Mouse (Mus musculus) lung, embryonic 16.5 days (tissue): ENCODE data around the gene Gtpbp1. TPM values are rescaled to one million over a fixed set of nuclear protein-coding genes. Genes with fewer than 3 reads are reported as not detected.

Experiments used
- ATAC-seq: fragments of 200-750 bp; cut with Nextera tagmentation; 2 replicates; pipeline ENCODE4 v1.8.0; 2017; ENCODE audit warnings: low read depth, mild to moderate bottlenecking, moderate library complexity
- H3K27ac ChIP-seq: fragments of 300-500 bp; sonication (generic); 2 replicates; pipeline ENCODE4 v1.5.1; 2014; ENCODE audit warnings: mild to moderate bottlenecking, control low read depth, low read length
- H3K27me3 ChIP-seq: fragments of 300-500 bp; sonication (generic); 2 replicates; pipeline ENCODE4 v1.6.1; 2014; ENCODE audit warnings: low read depth, low read length, mixed read lengths; ENCODE audit not compliant: control insufficient read depth, insufficient read depth
- H3K36me3 ChIP-seq: fragments of 300-500 bp; sonication (generic); 2 replicates; pipeline ENCODE4 v1.6.1; 2014; ENCODE audit warnings: low read length; ENCODE audit not compliant: control insufficient read depth, insufficient read depth
- H3K4me1 ChIP-seq: fragments of 300-500 bp; sonication (generic); replicated peaks from 2 replicates; pipeline ENCODE4 v1.6.1; 2014; ENCODE audit warnings: low read length, mixed read lengths; ENCODE audit not compliant: control insufficient read depth, insufficient read depth
- H3K4me2 ChIP-seq: fragments of 300-500 bp; sonication (generic); 2 replicates; pipeline ENCODE4 v1.6.1; 2014; ENCODE audit warnings: low read depth, low read length, control low read depth
- H3K4me3 ChIP-seq: fragments of 300-500 bp; sonication (generic); 2 replicates; pipeline ENCODE4 v1.5.1; 2014; ENCODE audit warnings: mild to moderate bottlenecking, low read length, control low read depth
- H3K9ac ChIP-seq: fragments of 300-500 bp; sonication (generic); 2 replicates; pipeline ENCODE4 v1.6.1; 2014; ENCODE audit warnings: low read length, control low read depth
- H3K9me3 ChIP-seq: fragments of 300-500 bp; sonication (generic); 2 replicates; pipeline ENCODE4 v1.6.1; 2016; ENCODE audit warnings: low read length; ENCODE audit not compliant: control insufficient read depth
- whole genome bisulfite sequencing: fragments of 180-500 bp; shearing (Covaris S2); extraction: QIAGEN DNeasy Blood & Tissue Kit; methylation state at CpG from one replicate; pipeline ENCODE4 v1.1.7; 2014; 5-methylcytosine and 5-hydroxymethylcytosine counted together
- polyA plus RNA-seq: library from polyadenylated mRNA; unstranded; fragments of >200 nt; fragmentation: Nextera tagmentation; extraction: Ambion mirVana; gene quantifications from 2 replicates; pipeline ENCODE4 v1.2.1, GENCODE M21; 2015

Gene Gtpbp1
- polyA plus RNA-seq, 1 experiment from 2014 or later = 30.1 TPM

GRCm38 (mm10) chr15:79765361-79765760 is 74.7 kb downstream of the Gtpbp1 start:
- Histone ChIP-seq H3K4me1 (peaks cover 13% of the 10 kb centered on the region), H3K9me3 (no peaks in the 10 kb centered on the region), H3K4me3 (no peak overlapping the region), H3K4me2 (no peak overlapping the region), H3K27me3 (no peaks in the 10 kb centered on the region), H3K9ac (no peak overlapping the region), H3K27ac (no peak overlapping the region), H3K36me3 (peaks cover 8% of the 10 kb centered on the region; the same call in 1 of the 2 replicates)
- ATAC-seq = no peak
- 65% methylated on average over 2 of the region's 2 CpGs for WGBS

DNA sequence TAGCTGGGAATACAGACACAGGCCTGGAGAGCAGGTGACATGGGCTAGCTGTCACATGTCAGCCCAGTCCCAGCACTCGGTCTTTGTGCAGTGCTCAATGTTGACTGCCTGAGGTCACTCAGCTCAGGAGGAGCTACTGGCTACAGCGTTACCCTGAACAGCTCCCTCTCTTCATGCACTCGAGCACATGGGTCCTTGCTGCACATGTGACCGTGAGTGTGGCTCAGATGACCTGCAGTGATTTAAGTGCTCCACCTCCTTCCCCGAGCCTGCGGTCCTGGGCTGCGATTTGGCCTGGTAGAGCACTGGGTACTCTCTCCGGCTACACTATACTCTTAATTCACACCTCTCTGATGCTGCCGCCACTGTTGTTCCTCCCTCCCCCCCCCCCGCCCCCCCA is 75.5 kb downstream of the Gtpbp1 start:
- H3K36me3 ChIP-seq = peaks cover 8% of the 10 kb centered on the region; the same call in 1 of the 2 replicates
- no peak overlapping the region for H3K4me3 ChIP-seq
- H3K27ac ChIP-seq = no peak overlapping the region
- H3K9me3 ChIP-seq = no peaks in the 10 kb centered on the region
- no peaks in the 10 kb centered on the region for H3K27me3 ChIP-seq
- ATAC-seq = no peak
- peaks cover 13% of the 10 kb centered on the region for H3K4me1 ChIP-seq
- no peak overlapping the region for H3K4me2 ChIP-seq
- H3K9ac ChIP-seq = no peak overlapping the region
- WGBS = 37% methylated on average over 10 of the region's 10 CpGs

GRCm38 (mm10) chr15:79766586-79767071 is 76.0 kb downstream of the Gtpbp1 start:
- Histone ChIP-seq H3K27ac (no peak overlapping the region), H3K4me2 (no peak overlapping the region), H3K27me3 (no peaks in the 10 kb centered on the region), H3K36me3 (peaks cover 8% of the 10 kb centered on the region; the same call in 1 of the 2 replicates), H3K9ac (no peak overlapping the region), H3K4me1 (peaks cover 13% of the 10 kb centered on the region), H3K4me3 (no peak overlapping the region), H3K9me3 (no peaks in the 10 kb centered on the region)
- ATAC-seq = no peak
- 60% methylated on average over 10 of the region's 10 CpGs for WGBS

DNA sequence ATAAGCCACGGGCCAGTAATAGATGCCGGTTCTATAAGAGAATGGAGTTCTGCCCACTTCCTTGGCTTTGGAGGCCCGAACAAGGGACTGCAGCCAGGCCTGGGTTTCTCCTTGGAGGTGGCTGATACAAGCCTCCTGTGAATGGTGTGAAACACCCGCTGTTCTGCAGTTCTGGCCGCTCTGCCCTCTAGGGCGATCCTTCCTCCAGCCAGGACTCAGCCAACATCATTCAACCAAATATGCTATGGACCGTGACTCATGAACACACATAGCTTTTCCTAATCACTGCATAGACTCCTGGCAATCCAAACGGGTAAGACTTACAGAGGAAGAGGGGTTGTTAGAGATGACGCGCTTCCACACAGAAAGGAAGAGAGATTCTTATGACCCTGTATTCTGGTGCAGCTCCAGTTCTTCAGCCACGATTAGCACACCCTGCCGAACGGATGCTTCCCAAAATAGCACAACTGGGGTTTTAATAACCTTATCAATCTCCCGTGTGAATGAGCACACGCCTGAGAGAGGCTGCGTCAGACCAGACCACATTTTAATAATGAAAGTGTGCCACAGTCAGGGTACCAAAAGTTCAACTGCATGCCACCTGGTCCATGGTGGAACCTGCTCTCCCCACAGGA is 76.8 kb downstream of the Gtpbp1 start:
- Histone ChIP-seq H3K36me3 (peaks cover 4% of the 10 kb centered on the region; the same call in 1 of the 2 replicates), H3K4me1 (peaks cover 13% of the 10 kb centered on the region), H3K27me3 (no peaks in the 10 kb centered on the region), H3K9ac (no peak overlapping the region), H3K4me2 (no peak overlapping the region), H3K27ac (no peak overlapping the region), H3K9me3 (no peaks in the 10 kb centered on the region), H3K4me3 (no peak overlapping the region)
- ATAC-seq = no peak
- WGBS = 73% methylated on average over 16 of the region's 16 CpGs

GRCm38 (mm10) chr15:79768302-79768701 is 77.7 kb downstream of the Gtpbp1 start:
- ATAC-seq = no peak
- Histone ChIP-seq H3K4me2 (no peak overlapping the region), H3K27me3 (no peaks in the 10 kb centered on the region), H3K9me3 (no peaks in the 10 kb centered on the region), H3K27ac (no peak overlapping the region), H3K36me3 (peaks cover under 1% of the 10 kb centered on the region; the same call in 1 of the 2 replicates), H3K4me3 (no peak overlapping the region), H3K9ac (no peak overlapping the region; the same call in 1 of the 2 replicates), H3K4me1 (peaks cover 16% of the 10 kb centered on the region)
- 55% methylated on average over 6 of the region's 6 CpGs for WGBS

- H3K27ac ChIP-seq = no peak overlapping the region
- H3K9ac ChIP-seq = no peak overlapping the region
- peaks cover 24% of the 10 kb centered on the region for H3K4me1 ChIP-seq
- no peak overlapping the region for H3K4me2 ChIP-seq
- H3K36me3 ChIP-seq = no peaks in the 10 kb centered on the region
- H3K27me3 ChIP-seq = no peaks in the 10 kb centered on the region
- no peaks in the 10 kb centered on the region for H3K9me3 ChIP-seq
- 66% methylated on average over 21 of the region's 21 CpGs for WGBS
- ATAC-seq = no peak
- H3K4me3 ChIP-seq = no peak overlapping the region
Observed at GRCm38 (mm10) chr15:79770629-79771240, 80.1 kb downstream of the Gtpbp1 start.

Other genes starting within 250 kb of the Gtpbp1 start
- gene Csnk1e, start 235.3 kb upstream of the Gtpbp1 start, polyA plus RNA-seq = 54.7 and 58.0 TPM in 2 replicates
- gene Kcnj4, start 185.6 kb upstream of the Gtpbp1 start, polyA plus RNA-seq = not detected in 2 replicates
- 75.3 and 78.6 TPM in 2 replicates for gene Kdelr3, start 174.4 kb upstream of the Gtpbp1 start, polyA plus RNA-seq
- 45.0 and 45.3 TPM in 2 replicates for gene Ddx17, start 144.1 kb upstream of the Gtpbp1 start, polyA plus RNA-seq
- 3.2 and 3.3 TPM in 2 replicates for gene Dmc1, start 85.7 kb upstream of the Gtpbp1 start, polyA plus RNA-seq
- 1.4 and 1.8 TPM in 2 replicates for gene Fam227a, start 31.9 kb upstream of the Gtpbp1 start, polyA plus RNA-seq
- gene Cby1, start 31.6 kb upstream of the Gtpbp1 start, polyA plus RNA-seq = 72.4 and 73.0 TPM in 2 replicates
- 225 and 239 TPM in 2 replicates for gene Tomm22, start 20.0 kb upstream of the Gtpbp1 start, polyA plus RNA-seq
- 15.8 and 16.1 TPM in 2 replicates for gene Josd1, start 2.9 kb upstream of the Gtpbp1 start, polyA plus RNA-seq
- 7.8 and 8.0 TPM in 2 replicates for gene Sun2, start 51.7 kb downstream of the Gtpbp1 start, polyA plus RNA-seq
- 66.9 and 72.1 TPM in 2 replicates for gene Dnal4, start 87.0 kb downstream of the Gtpbp1 start, polyA plus RNA-seq
- gene Nptxr, start 113.9 kb downstream of the Gtpbp1 start, polyA plus RNA-seq = 2.2 and 2.4 TPM in 2 replicates
- gene Npcd, start 143.4 kb downstream of the Gtpbp1 start, polyA plus RNA-seq = 0.39 and 0.60 TPM in 2 replicates
- 73.5 and 80.7 TPM in 2 replicates for gene Cbx6, start 143.8 kb downstream of the Gtpbp1 start, polyA plus RNA-seq
- 43.2 and 52.8 TPM in 2 replicates for gene Apobec3, start 200.8 kb downstream of the Gtpbp1 start, polyA plus RNA-seq